Mouse (Mus musculus) kidney, postnatal 14 days (tissue): ENCODE measurements around the gene Tnni3.
"Not testable (repeated sequence)": the region's sequence is repeated elsewhere in the genome, so short reads cannot be mapped to it uniquely, and the experiment has no call there.

ENCODE experiments used
- DNase-seq: peaks from one replicate; pipeline ENCODE4 v3.0.0; 2022; ENCODE audit warnings: mixed read lengths

Tnni3 gene

DNA sequence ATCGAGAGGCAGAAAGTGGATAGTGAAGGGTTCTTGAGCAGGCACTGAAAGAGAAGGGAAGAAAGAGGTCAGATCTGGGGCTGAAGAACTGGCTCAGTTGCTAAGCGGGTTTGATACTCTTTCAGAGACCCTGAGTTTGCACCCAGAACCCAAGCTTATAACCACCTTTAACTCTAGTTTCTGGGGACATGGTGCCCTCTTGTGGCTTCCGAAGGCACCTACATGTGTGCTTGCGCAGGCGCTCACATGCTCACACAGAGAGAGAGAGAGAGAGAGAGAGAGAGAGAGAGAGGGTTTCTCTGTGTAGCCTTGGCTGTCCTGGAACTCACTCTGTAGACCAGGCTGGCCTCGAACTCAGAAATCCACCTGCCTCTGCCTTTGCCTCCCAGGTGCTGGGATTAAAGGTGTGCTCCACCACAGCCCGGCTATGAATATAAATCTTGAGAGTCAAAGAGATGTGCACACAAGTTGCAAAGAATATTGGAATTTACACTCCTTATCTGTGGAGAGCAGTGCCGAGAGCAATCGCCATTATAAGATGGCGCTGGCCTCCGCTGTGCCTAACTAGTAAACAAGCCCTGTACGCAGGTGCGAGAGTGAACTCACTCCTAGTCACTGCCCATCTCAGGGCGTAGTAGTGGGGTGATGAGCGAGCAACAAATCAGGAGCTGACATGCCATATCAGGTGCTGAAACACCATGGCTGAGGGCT is at the start of gene Tnni3:
TSS of gene Tnni3 (minus strand) at position 18 of the 711 bp plus-strand sequence.
- peak; percentile 54 for DNase-seq

DNA sequence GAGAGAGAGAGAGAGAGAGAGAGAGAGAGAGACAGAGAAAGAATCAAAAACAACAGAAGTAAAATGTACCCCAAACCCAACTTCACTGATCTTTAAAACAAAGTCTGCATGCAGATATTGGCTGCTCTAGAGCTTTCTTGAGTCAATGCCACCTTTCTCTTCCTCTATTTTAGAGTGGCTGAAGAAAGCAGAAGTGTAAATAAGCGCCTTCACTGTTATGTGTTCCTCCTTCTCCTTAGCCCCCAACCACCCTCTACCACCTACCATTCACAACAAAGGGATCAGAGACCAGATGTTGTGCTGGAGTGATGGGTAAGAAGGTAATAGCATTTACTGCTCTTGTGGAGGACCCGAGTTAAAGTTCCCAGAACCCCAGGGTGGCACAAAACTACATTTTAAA is 48.3 kb upstream of the Tnni3 start:
- not testable (repeated sequence) for DNase-seq

DNA sequence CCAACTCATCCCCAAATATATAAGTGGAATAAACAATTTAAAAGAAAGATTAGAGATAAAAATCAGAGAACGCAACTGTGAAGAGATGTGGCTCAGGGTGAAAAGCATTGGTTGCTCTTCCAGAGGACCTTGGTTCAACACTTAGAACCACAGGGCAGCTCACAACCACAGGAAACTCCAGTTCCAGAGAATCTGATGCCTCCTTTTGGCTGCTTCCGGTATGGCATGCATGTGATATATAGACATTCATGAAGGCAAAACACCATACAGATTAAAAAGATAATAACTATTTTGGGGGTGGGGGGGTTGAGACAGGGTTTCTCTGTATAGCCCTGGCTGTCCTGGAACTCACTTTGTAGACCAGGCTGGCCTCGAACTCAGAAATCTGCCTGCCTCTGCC is 38.6 kb upstream of the Tnni3 start:
- no peak for DNase-seq

DNA sequence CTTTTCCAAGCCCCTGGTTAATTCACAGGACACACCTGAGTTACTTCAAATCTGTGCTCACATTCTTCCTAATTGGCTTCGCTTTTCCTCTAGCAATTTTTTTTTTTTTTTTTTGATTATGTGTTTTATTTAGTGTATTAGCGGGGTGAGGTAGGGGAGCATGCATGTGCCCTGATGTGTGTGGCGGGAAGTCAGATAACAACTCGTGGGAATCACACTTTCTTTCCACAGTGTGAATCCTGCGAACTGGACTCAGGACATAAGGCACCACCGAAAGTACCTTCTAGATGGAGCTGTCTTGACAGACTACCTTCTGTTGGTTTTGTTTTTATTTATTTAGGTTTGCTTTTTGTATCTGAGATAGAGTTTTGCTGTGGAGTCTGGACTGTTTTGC is 33.1 kb upstream of the Tnni3 start:
- no peak for DNase-seq

DNA sequence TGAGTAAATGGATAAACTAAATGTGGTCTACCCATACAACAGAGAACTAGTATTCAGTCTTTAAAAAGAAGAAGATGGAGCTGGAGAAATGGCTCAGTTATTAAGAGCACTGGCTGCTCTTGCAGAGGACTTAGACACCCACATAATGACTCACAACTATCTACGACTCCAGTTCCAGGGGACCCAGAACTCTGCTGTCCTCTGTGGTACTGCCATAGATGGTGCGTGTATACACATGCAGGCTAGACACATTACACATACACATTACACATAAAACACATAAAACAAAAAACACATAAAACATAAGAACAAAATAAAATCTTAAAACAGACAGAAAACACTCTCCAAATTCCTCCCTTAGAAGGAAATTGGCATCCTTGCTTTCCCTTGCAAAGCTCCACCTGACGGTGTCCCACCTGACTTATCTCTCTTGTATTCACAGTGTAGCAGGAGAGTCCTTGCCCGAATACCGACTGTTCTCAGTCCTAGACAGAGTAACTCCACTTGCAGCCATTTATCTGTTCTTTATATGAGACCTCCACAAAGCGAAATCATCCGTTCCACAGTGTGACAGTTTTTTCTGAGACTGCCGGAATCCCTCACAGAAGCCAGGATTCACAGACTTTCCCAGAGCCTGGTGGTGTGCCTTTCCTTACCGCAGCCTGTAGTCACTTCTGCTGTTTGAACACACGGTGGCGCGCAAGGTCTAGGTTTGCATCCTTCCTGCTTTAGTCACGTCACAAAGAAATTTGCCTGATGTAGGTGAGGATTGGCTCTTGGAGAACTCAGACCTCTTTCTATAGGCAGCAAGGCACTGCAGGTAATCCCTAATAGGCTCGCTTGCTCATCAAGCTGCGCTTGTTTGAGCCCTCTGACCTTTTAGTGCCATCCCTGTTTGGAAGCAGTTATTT is 32.5 kb upstream of the Tnni3 start:
- DNase-seq: peak; percentile 73

DNA sequence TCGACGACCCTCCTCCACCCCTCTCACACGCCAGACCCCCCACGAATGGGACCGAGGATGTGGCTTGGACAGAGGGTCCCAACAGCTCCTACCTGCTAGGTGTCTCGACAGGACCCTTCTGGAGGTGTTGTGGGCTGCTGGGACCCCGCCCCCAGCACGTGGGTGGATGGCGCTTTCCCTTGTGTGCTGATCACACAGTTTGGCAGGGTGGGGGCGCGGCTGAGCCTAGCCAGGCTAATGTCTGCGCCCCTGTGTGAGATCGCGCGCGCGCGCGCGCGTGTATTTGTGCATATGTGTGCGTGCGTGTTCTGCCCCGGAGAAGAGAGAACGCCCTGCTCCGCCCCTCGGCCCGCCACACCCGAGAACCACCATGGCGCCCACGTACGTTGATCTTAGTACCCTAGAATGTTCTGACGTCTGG is 23.2 kb upstream of the Tnni3 start, which contains the start of gene Syt5:
TSS of gene Syt5 (minus strand) at position 321 of the 421 bp plus-strand sequence.
- no peak for DNase-seq

DNA sequence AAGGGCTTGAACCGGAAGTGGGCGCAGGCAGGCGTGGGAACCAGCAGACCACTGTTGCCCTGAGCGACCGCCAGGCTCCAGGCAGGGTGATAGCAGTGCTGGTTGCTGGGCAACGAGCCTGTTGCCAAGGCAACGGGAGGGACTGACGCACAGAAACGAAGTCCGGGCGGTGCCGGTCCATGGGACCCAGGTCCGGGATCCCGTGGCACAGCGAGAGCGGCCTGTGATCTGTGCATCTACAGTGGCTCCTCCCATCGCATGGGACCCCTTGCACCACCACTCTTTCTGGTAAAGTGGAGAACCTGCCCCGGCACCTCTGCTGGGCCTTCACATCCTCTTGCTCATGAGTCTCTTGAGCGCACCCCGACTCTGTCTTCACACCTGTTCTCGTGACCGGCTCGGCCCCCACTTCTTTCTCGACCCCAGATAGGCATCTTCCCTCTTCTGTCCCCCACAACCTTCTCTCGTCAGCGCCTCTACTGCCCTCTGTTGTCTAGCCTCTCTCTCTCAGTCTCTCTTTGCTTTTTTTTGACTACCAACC is 22.6 kb upstream of the Tnni3 start:
- DNase-seq: peak; percentile 62

- no peak for DNase-seq
Measured at GRCm38 (mm10) chr7:4546050-4546449, 22.0 kb upstream of the Tnni3 start.

- DNase-seq: no peak
Measured at GRCm38 (mm10) chr7:4542013-4542412, 18.0 kb upstream of the Tnni3 start.

GRCm38 (mm10) chr7:4541344-4541743 is 17.3 kb upstream of the Tnni3 start:
- no peak for DNase-seq

GRCm38 (mm10) chr7:4539019-4539418 is 15.0 kb upstream of the Tnni3 start:
- no peak for DNase-seq

DNA sequence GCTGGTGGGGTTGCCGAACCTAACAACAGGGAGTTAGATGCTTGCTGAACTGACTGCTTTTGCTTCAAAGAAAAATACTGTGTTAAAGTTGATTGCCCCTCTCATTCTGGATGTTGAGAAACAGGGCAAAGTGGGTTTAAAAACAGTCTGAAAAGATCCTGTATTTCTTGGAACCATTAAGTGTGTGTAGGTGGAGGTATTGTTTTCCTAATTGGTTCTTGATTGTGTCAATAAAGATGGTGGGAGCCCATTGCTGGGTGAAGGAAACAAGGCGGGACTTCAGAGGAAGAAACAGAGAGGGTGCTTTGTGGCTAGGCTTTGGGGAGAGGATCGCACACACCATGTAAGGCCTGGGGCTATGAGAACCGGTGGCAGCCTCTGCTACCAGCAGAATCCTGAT is 13.2 kb upstream of the Tnni3 start:
- DNase-seq: no peak

DNA sequence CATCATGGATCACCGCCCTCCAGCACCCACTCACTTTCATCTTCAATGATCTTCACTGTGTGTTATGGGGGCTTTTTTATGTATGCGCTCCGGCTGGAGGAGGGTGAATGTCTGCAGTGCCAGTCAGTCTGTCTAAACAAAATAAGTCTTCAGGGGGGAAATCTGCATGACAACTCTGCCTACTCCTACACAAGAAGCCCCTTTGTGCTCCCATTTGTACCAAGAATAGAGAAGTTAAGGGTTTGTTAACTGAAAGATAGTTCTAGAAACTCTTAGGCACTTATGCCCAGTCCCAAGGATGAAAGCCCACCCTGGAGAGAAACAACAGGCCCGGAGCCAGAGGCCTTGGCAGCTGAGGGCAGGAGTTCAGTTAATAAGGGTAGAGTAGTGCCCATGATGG is 12.3 kb upstream of the Tnni3 start:
- no peak for DNase-seq

DNA sequence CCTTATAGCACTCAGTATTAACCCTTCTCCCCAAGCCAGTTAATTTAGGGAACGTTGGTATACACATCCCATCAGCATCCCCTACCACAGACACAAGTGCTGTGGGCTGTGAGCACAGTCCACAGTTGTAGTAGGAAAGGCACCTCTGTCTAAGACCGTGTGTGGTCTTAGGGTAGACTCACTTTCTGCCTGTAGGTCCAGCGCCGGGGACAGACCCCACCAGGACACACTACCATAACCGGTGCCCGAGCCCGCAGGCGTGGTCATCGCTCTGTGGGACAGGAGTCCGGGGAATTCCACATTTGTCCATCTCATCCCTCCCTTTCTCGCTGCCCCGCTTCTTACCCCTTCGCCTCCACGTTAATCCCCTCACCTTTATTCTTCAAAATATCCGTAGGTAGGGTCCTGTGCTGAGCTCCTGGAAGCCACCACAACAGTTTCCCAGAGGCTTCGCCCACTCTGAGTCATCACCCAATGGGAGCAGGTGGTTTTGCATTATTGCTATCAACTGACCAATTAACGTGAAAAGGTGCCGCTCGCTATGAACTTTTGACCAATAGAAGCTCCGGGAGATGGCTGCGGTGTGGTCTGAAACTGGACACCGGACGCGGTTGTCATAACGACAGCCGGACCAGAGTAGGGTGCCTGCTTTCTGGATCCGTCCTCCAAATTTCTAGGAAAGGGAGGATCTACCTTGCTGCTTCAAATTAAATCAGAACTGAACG is 8.1 kb upstream of the Tnni3 start, which contains the start of gene Dnaaf3:
TSS of gene Dnaaf3 (minus strand) at position 449 of the 725 bp plus-strand sequence.
- peak; percentile 89 for DNase-seq

GRCm38 (mm10) chr7:4530166-4530565 is 6.1 kb upstream of the Tnni3 start:
- not testable (repeated sequence) for DNase-seq

DNA sequence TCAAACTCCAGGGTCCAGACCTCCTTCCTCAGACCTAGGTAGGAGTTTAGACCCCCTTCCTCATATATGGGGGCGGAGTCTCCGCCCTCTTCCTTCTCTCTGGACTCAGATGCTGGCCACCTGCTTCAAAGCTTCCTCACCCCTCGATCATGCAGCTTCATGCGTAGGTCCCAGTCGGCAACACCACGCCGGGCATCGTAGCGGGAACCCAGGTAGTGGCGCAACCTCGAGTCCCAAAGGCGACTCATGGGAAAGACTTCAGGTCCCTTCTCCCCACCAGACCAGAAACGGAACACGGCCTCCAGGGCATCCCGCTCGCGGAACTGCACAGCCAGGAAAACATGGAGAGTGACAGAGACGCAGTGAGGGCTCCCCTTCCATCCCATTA is 3.3 kb upstream of the Tnni3 start:
- no peak for DNase-seq

DNA sequence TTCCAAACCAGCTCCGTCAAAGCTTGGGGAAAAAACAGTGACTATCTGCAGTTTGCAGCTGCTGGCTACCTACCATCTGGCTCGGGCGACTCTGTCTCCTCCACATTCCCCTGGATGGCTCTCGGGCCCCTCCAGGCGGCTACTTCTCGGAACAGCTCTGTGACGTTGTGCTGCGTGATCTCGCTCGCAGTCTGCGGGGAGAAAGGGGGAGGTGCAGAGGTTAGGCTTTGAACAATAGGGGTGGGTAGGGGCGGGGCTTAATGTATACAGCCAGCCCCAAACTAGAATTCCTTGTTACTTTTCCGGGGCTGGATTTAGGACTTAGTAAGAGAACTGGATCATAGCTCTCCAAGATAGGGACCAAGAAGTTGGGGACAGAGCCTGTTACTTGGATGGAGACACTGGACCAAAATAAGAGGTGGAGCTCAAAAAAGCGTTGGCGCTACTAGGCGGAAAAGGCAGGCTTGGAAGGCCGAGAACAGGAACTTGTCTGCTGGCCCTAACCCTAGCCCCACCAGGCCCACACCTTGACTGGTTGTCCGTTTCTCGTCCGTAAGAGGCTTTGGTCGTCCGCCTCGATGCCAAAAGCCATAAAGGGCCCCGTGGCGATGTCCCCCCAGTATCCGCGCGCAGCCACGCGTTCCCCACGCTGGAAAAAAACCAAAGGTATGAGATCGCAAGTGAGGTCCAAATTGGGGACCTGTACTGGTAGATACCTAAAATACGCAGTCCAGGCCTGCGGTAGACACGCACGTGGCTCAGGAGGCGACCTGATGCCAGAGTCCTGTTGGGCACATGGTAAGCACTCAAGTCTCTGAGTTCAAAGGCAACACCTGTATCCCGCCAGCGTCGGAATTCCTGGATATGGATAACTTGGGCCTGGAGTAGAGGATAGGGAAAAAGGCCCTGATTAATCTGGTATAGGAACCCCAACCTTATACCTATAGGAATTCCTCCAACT is 2.6 kb upstream of the Tnni3 start:
- DNase-seq: peak; percentile 79

GRCm38 (mm10) chr7:4523205-4524130 is 561 bp downstream of the Tnni3 start:
- DNase-seq: no peak

- DNase-seq: no peak
Measured at GRCm38 (mm10) chr7:4522292-4522691, 1.7 kb downstream of the Tnni3 start.

- no peak for DNase-seq
Measured at GRCm38 (mm10) chr7:4521231-4522003, 2.6 kb downstream of the Tnni3 start.
